Mouse (Mus musculus): Measurements from ENCODE around the gene Ncf4.

GRCm38 (mm10) chr15:78267441-78267840 lies 22.8 kb downstream of the Ncf4 start:
- TF ChIP-seq CTCF (IDR thresholded peaks at IDR 0.05) = no peak
- TF ChIP-seq EP300 (IDR thresholded peaks at IDR 0.05; ENCODE audit: insufficient read depth, low read depth, low read length) = no peak
